Mouse (Mus musculus) MEL (cell line): ENCODE data around the gene Rnf181. TPM values are rescaled to one million over a fixed set of nuclear protein-coding genes. Genes with fewer than 3 reads are reported as not detected.

Experiments
- DNase-seq: peaks from one replicate; pipeline ENCODE4 v3.0.0; 2011; ENCODE audit warnings: low read depth, low spot score
- H3K27ac ChIP-seq: 2 replicates; pipeline ENCODE4 v1.5.1; 2012; ENCODE audit warnings: low read depth, mild to moderate bottlenecking, control low read depth, low read length, moderate library complexity; ENCODE audit not compliant: control insufficient read depth
- H3K27me3 ChIP-seq, 2 experiments: fragments of 150-350 bp in 1 of 2; sonication (generic) in 1 of 2; 2 replicates each; pipeline ENCODE4 v1.6.1; 2012; ENCODE audit warnings: low read length in 2 of 2, mild to moderate bottlenecking in 2 of 2, improper control_type of control experiment in 1 of 2, moderate library complexity in 1 of 2; ENCODE audit not compliant: insufficient read depth in 2 of 2, control insufficient read depth in 1 of 2
- H3K36me3 ChIP-seq, 2 experiments: 2 replicates each; pipeline ENCODE4 v1.6.1; 2012 to 2014; ENCODE audit warnings: low read length in 2 of 2, improper control_type of control experiment in 1 of 2, inconsistent platforms in 1 of 2, mild to moderate bottlenecking in 1 of 2; ENCODE audit not compliant: insufficient read depth in 2 of 2, control insufficient read depth in 1 of 2
- H3K4me1 ChIP-seq, 2 experiments: fragments of 150-350 bp in 1 of 2; sonication (generic) in 1 of 2; 2 replicates each; pipeline ENCODE4 v1.6.1; 2012; ENCODE audit warnings: low read length in 2 of 2, improper control_type of control experiment in 1 of 2, mild to moderate bottlenecking in 1 of 2; ENCODE audit not compliant: insufficient read depth in 2 of 2, control insufficient read depth in 1 of 2
- H3K4me3 ChIP-seq, 2 experiments: fragments of 150-350 bp in 1 of 2; sonication (generic) in 1 of 2; 2 replicates each; pipeline ENCODE4 v1.5.1; 2012; ENCODE audit warnings: low read depth in 2 of 2, low read length in 2 of 2, mild to moderate bottlenecking in 2 of 2, moderate library complexity in 2 of 2, control low read depth in 1 of 2, improper control_type of control experiment in 1 of 2; ENCODE audit not compliant: control insufficient read depth in 1 of 2, insufficient read depth in 1 of 2
- H3K79me2 ChIP-seq: 2 replicates; pipeline ENCODE4 v1.6.1; 2012; ENCODE audit warnings: mild to moderate bottlenecking, low read length, moderate library complexity; ENCODE audit not compliant: control insufficient read depth, poor library complexity, insufficient read depth
- H3K9ac ChIP-seq: 2 replicates; pipeline ENCODE4 v1.6.1; 2012; ENCODE audit warnings: low read depth, mild to moderate bottlenecking, control low read depth, low read length, moderate library complexity; ENCODE audit not compliant: control insufficient read depth, poor library complexity, severe bottlenecking
- H3K9me3 ChIP-seq: fragments of 150-350 bp; sonication (generic); replicated peaks from 2 replicates; pipeline ENCODE4 v1.6.1; 2012; ENCODE audit warnings: mild to moderate bottlenecking, low read length, improper control_type of control experiment, moderate library complexity; ENCODE audit not compliant: insufficient read depth
- BHLHE40 ChIP-seq: IDR thresholded peaks from 2 replicates; pipeline ENCODE4 v1.6.1; 2012; ENCODE audit warnings: low read depth, mild to moderate bottlenecking, inconsistent platforms, low read length, improper control_type of control experiment, borderline replicate concordance
- CHD1 ChIP-seq: IDR thresholded peaks from 2 replicates; pipeline ENCODE4 v1.6.1; 2012; ENCODE audit warnings: low read depth, mild to moderate bottlenecking, inconsistent platforms, low read length, improper control_type of control experiment
- CHD2 ChIP-seq: IDR thresholded peaks from 2 replicates; pipeline ENCODE4 v1.6.1; 2011; ENCODE audit warnings: low read length, improper control_type of control experiment
- CTCF ChIP-seq, 3 experiments: IDR thresholded peaks in 2 of 3; conservative IDR thresholded peaks in 1 of 3; 2 replicates each; pipeline ENCODE4 v1.5.1; 2011 to 2012; ENCODE audit warnings: low read length in 3 of 3, low read depth in 2 of 3, mild to moderate bottlenecking in 2 of 3, improper control_type of control experiment in 1 of 3, inconsistent platforms in 1 of 3, mixed read lengths in 1 of 3, moderate library complexity in 1 of 3; ENCODE audit not compliant: control insufficient read depth in 1 of 3, insufficient read depth in 1 of 3, poor library complexity in 1 of 3, severe bottlenecking in 1 of 3
- E2F4 ChIP-seq: IDR thresholded peaks from 2 replicates; pipeline ENCODE4 v1.6.1; 2011; ENCODE audit warnings: low read depth, low read length, improper control_type of control experiment, borderline replicate concordance
- ELF1 ChIP-seq: IDR thresholded peaks from 2 replicates; pipeline ENCODE4 v1.6.1; 2014; ENCODE audit warnings: low read depth, mild to moderate bottlenecking, inconsistent platforms, low read length, improper control_type of control experiment, moderate library complexity
- EP300 ChIP-seq, 2 experiments: IDR thresholded peaks; 2 replicates each; pipeline ENCODE4 v1.6.1; 2011; ENCODE audit warnings: improper control_type of control experiment in 2 of 2, low read length in 2 of 2, low read depth in 1 of 2, mild to moderate bottlenecking in 1 of 2
- ETS1 ChIP-seq: IDR thresholded peaks from 2 replicates; pipeline ENCODE4 v1.6.1; 2012; ENCODE audit warnings: low read depth, mild to moderate bottlenecking, inconsistent platforms, low read length, improper control_type of control experiment, moderate library complexity
- GABPA ChIP-seq: IDR thresholded peaks from 2 replicates; pipeline ENCODE4 v1.6.1; 2012; ENCODE audit warnings: low read depth, mild to moderate bottlenecking, inconsistent platforms, low read length, improper control_type of control experiment, moderate library complexity
- GATA1 ChIP-seq: IDR thresholded peaks from 2 replicates; pipeline ENCODE4 v1.6.1; 2011; ENCODE audit warnings: low read depth, low read length, improper control_type of control experiment
- HCFC1 ChIP-seq: IDR thresholded peaks from 2 replicates; pipeline ENCODE4 v1.6.1; 2012; ENCODE audit warnings: low read depth, mild to moderate bottlenecking, inconsistent platforms, low read length, improper control_type of control experiment, moderate library complexity
- JUND ChIP-seq: IDR thresholded peaks from 2 replicates; pipeline ENCODE4 v1.6.1; 2011; ENCODE audit warnings: low read depth, mild to moderate bottlenecking, improper control_type of control experiment, low read length
- KAT2A ChIP-seq: conservative IDR thresholded peaks from 2 replicates; pipeline ENCODE4 v1.6.1; 2012; ENCODE audit warnings: low read depth, low read length, improper control_type of control experiment, inconsistent platforms
- MAFK ChIP-seq: IDR thresholded peaks from 2 replicates; pipeline ENCODE4 v1.6.1; 2011; ENCODE audit warnings: low read depth, mild to moderate bottlenecking, low read length, improper control_type of control experiment, borderline replicate concordance
- MEF2A ChIP-seq: IDR thresholded peaks from 2 replicates; pipeline ENCODE4 v1.6.1; 2014; ENCODE audit warnings: low read depth, mild to moderate bottlenecking, inconsistent platforms, low read length, improper control_type of control experiment; ENCODE audit not compliant: poor library complexity, insufficient replicate concordance, severe bottlenecking; ENCODE audit errors: extremely low read depth
- MXI1 ChIP-seq: IDR thresholded peaks from 2 replicates; pipeline ENCODE4 v1.6.1; 2011; ENCODE audit warnings: mild to moderate bottlenecking, low read depth, low read length, improper control_type of control experiment
- MYB ChIP-seq: IDR thresholded peaks from 2 replicates; pipeline ENCODE4 v1.6.1; 2011; ENCODE audit warnings: mild to moderate bottlenecking, low read depth, low read length, improper control_type of control experiment
- MYC ChIP-seq: IDR thresholded peaks from 2 replicates; pipeline ENCODE4 v1.6.1; 2011; ENCODE audit warnings: low read depth, mild to moderate bottlenecking, low read length, improper control_type of control experiment, moderate library complexity
- NELFE ChIP-seq: IDR thresholded peaks from 2 replicates; pipeline ENCODE4 v1.6.1; 2011; ENCODE audit warnings: low read depth, low read length, improper control_type of control experiment
- NRF1 ChIP-seq: IDR thresholded peaks from 2 replicates; pipeline ENCODE4 v1.6.1; 2014; ENCODE audit warnings: low read depth, mild to moderate bottlenecking, inconsistent platforms, low read length, improper control_type of control experiment, moderate library complexity; ENCODE audit not compliant: poor library complexity, insufficient read depth, severe bottlenecking
- POLR2A ChIP-seq, 2 experiments: IDR thresholded peaks; 2 replicates each; pipeline ENCODE4 v1.6.1; 2011 to 2012; ENCODE audit warnings: low read length in 2 of 2, mild to moderate bottlenecking in 2 of 2, control low read depth in 1 of 2, improper control_type of control experiment in 1 of 2, low read depth in 1 of 2, moderate library complexity in 1 of 2; ENCODE audit not compliant: control insufficient read depth in 1 of 2, insufficient read depth in 1 of 2, poor library complexity in 1 of 2
- POLR2AphosphoS2 ChIP-seq: IDR thresholded peaks from 2 replicates; pipeline ENCODE4 v1.6.1; 2011; ENCODE audit warnings: low read length, improper control_type of control experiment
- POLR2AphosphoS5 ChIP-seq: IDR thresholded peaks from 2 replicates; pipeline ENCODE4 v1.6.1; 2012; ENCODE audit warnings: low read depth, borderline replicate concordance, mild to moderate bottlenecking, inconsistent platforms, low read length, moderate library complexity, mixed read lengths
- RAD21 ChIP-seq: IDR thresholded peaks from 2 replicates; pipeline ENCODE4 v1.6.1; 2011; ENCODE audit warnings: mild to moderate bottlenecking, low read depth, low read length, improper control_type of control experiment
- RCOR1 ChIP-seq: IDR thresholded peaks from 2 replicates; pipeline ENCODE4 v1.6.1; 2012; ENCODE audit warnings: low read depth, mild to moderate bottlenecking, inconsistent platforms, low read length, improper control_type of control experiment
- SIN3A ChIP-seq: IDR thresholded peaks from 2 replicates; pipeline ENCODE4 v1.6.1; 2012; ENCODE audit warnings: low read length, improper control_type of control experiment, inconsistent platforms
- SMC3 ChIP-seq: IDR thresholded peaks from 2 replicates; pipeline ENCODE4 v1.6.1; 2011; ENCODE audit warnings: low read depth, low read length, improper control_type of control experiment
- TAL1 ChIP-seq: IDR thresholded peaks from 2 replicates; pipeline ENCODE4 v1.6.1; 2012; ENCODE audit warnings: mild to moderate bottlenecking, inconsistent platforms, low read length, moderate library complexity, mixed read lengths
- TBP ChIP-seq: IDR thresholded peaks from 2 replicates; pipeline ENCODE4 v1.8.0; 2011; ENCODE audit warnings: low read depth, low read length, improper control_type of control experiment
- TCF12 ChIP-seq: IDR thresholded peaks from 2 replicates; pipeline ENCODE4 v1.6.1; 2014; ENCODE audit warnings: low read depth, mild to moderate bottlenecking, inconsistent platforms, low read length, improper control_type of control experiment, moderate library complexity
- UBTF ChIP-seq: IDR thresholded peaks from 2 replicates; pipeline ENCODE4 v1.6.1; 2012; ENCODE audit warnings: low read depth, mild to moderate bottlenecking, inconsistent platforms, low read length, improper control_type of control experiment, moderate library complexity, borderline replicate concordance; ENCODE audit not compliant: insufficient read depth
- USF1 ChIP-seq: IDR thresholded peaks from 2 replicates; pipeline ENCODE4 v1.6.1; 2014; ENCODE audit warnings: low read depth, mild to moderate bottlenecking, inconsistent platforms, low read length, improper control_type of control experiment, moderate library complexity
- USF2 ChIP-seq, 2 experiments: IDR thresholded peaks; 2 replicates each; pipeline ENCODE4 v1.6.1; 2011 to 2012; ENCODE audit warnings: improper control_type of control experiment in 2 of 2, low read length in 2 of 2, borderline replicate concordance in 1 of 2, inconsistent platforms in 1 of 2, low read depth in 1 of 2, mild to moderate bottlenecking in 1 of 2; ENCODE audit not compliant: insufficient read depth in 1 of 2
- ZKSCAN1 ChIP-seq: IDR thresholded peaks from 2 replicates; pipeline ENCODE4 v1.6.1; 2012; ENCODE audit warnings: low read depth, mild to moderate bottlenecking, inconsistent platforms, low read length, improper control_type of control experiment, moderate library complexity
- ZMIZ1 ChIP-seq: IDR thresholded peaks from 2 replicates; pipeline ENCODE4 v1.6.1; 2012; ENCODE audit warnings: low read depth, mild to moderate bottlenecking, inconsistent platforms, low read length, improper control_type of control experiment, moderate library complexity
- ZNF384 ChIP-seq: IDR thresholded peaks from 2 replicates; pipeline ENCODE4 v1.6.1; 2012; ENCODE audit warnings: low read depth, mild to moderate bottlenecking, inconsistent platforms, low read length, improper control_type of control experiment
- polyA plus RNA-seq, 2 experiments: library from polyadenylated mRNA; stranded (reverse) in 1 of 2; unstranded in 1 of 2; fragments of >175 nt in 1 of 2; fragments of >200 nt in 1 of 2; gene quantifications; 2 replicates each; pipeline versions ENCODE4 v1.2.1 to v1.2.4; 2012; ENCODE audit warnings: low replicate concordance in 2 of 2, low read depth in 1 of 2; ENCODE audit not compliant: insufficient read length in 2 of 2, insufficient read depth in 1 of 2, missing spikeins in 1 of 2
- total RNA-seq: library from RNA; depleted of rRNA; stranded (reverse); fragments of 300-350 nt; gene quantifications from 2 replicates; pipeline ENCODE4 v1.2.3, GENCODE M21; 2012

Rnf181 gene
- total and polyA plus RNA-seq, 3 experiments, result 47.2 to 268 (median 107) TPM

DNA sequence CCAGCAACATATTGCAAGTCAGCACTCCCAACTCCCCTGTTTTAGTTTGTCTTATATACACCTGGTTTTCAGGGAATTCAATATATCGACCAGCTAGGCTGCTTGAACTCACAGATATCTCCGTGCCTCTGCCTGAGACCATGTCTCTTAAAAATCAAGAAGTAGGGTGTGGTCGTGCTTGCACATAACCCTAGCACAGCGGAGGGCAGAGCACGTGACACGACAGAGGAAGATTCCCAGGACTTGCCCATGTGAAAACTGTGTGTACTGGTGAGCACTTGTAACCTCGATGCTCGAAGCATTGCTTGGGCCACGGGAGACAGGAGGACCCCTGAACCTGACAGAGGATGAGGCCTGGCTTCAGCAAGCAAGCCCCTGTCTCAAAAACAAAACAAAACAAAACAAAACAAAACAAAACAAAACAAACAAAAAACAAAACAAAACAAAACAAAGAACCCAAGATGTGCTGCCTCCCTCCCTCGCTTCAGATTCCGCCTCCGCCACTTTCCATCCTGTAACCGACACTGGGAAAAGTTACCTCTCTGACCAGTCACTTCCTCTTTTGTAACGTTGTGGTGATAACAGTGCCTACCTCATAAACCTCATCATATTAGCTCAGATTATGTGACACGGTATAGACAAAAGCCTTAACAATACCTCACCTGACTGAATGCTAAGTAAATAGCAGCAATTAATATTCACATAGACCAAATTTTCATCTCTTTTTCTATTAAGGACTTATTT is 8.2 kb upstream of the Rnf181 start:
- peaks cover 7 to 32% of the 10 kb centered on the region in 2 experiments for H3K4me1 ChIP-seq
- DNase-seq, result peak; percentile 87
- peak overlapping the region in 1 of 2 experiments; percentile 20; a peak in 2 of 4 replicates for H3K4me3 ChIP-seq
- H3K27me3 ChIP-seq, result no peaks in the 10 kb centered on the region
- peaks cover 62% of the 10 kb centered on the region for H3K79me2 ChIP-seq
- H3K9ac ChIP-seq, result peak overlapping the region; percentile 46; the same call in 1 of the 2 replicates
- peak overlapping the region; percentile 76 for H3K27ac ChIP-seq
- H3K36me3 ChIP-seq, result peaks cover 13 to 42% of the 10 kb centered on the region in 2 experiments
- no peaks in the 10 kb centered on the region for H3K9me3 ChIP-seq
- TF ChIP-seq CHD2 (no peak), SIN3A (peak; percentile 69), TBP (no peak), USF2 (IDR thresholded peaks at IDR 0.05; ENCODE audit: borderline replicate concordance in 1 of 2, insufficient read depth in 1 of 2, low read depth in 1 of 2, low read length in 2 of 2) (0 out of 4 replicates have a peak, but pooled peaks of 1 of the 2 experiments have one; percentile 46), ETS1 (peak; percentile 71), UBTF (no peak), POLR2AphosphoS5 (no peak), TAL1 (no peak), HCFC1 (no peak), MEF2A (no peak), RCOR1 (peak; percentile 83), ZNF384 (no peak), EP300 (IDR thresholded peaks at IDR 0.05; ENCODE audit: low read depth in 1 of 2, low read length in 2 of 2) (peak; percentile 52 to 75), MXI1 (peak; percentile 37; the same call in 1 of the 2 replicates), MYC (no peak), NRF1 (no peak), JUND (no peak), USF1 (peak; percentile 83), TCF12 (no peak), CTCF (IDR thresholded peaks at IDR 0.05 in 2 of 3, conservative IDR thresholded peaks at IDR 0.05 in 1 of 3; ENCODE audit: control insufficient read depth in 1 of 3, insufficient read depth in 1 of 3, low read depth in 2 of 3, low read length in 3 of 3, poor library complexity in 1 of 3, severe bottlenecking in 1 of 3) (no peak), E2F4 (no peak), ZKSCAN1 (no peak), SMC3 (no peak), ZMIZ1 (no peak), POLR2AphosphoS2 (no peak), KAT2A (no peak), GATA1 (peak; percentile 66), ELF1 (no peak), CHD1 (no peak), POLR2A (IDR thresholded peaks at IDR 0.05; ENCODE audit: control insufficient read depth in 1 of 2, insufficient read depth in 1 of 2, low read depth in 1 of 2, low read length in 2 of 2, poor library complexity in 1 of 2) (peak in 1 of 2 experiments; percentile 44; a peak in 2 of 4 replicates), NELFE (no peak), BHLHE40 (no peak), GABPA (no peak), RAD21 (no peak), MYB (peak; percentile 51; the same call in 1 of the 2 replicates), MAFK (no peak)
